Mouse (Mus musculus): ENCODE measurements around the gene Tubgcp6.

DNA sequence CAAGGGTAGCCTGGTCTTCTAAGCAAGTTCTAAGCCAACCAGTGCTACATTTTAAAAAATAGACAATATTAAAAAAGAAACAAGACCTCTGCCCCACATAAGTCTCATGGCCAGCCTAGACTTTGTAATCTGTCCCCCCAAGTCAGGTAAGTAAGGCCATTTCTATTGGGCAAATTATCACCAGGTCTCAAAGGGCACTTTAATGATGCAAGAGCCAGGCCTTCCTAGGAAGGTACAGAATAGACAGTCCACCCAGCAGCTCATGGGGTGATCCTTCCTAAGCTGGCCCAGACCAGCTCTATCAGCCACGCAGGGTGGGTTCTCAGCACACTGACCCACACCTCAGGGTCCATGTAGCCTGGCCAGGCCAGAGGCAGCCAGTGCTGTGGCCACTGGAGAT, 39.0 kb downstream of the Tubgcp6 start:
- no peak for TF ChIP-seq GATA1 (IDR thresholded peaks at IDR 0.05; ENCODE audit: borderline replicate concordance, low read length)
- TF ChIP-seq FLI1 (IDR thresholded peaks at IDR 0.05; ENCODE audit: low read length): no peak

All from megakaryocyte, embryonic 14.5 days (primary cell).